Mouse (Mus musculus) CH12.LX (cell line): Measurements from ENCODE around the gene Foxo6.

Source experiments
- BHLHE40 ChIP-seq: IDR thresholded peaks from 2 replicates; pipeline ENCODE4 v1.6.1; 2011; ENCODE audit warnings: mild to moderate bottlenecking, low read depth, low read length, improper control_type of control experiment
- CTCF ChIP-seq, 2 experiments: IDR thresholded peaks in 1 of 2; conservative IDR thresholded peaks in 1 of 2; 2 replicates each; pipeline ENCODE4 v1.5.1; 2011 to 2012; ENCODE audit warnings: low read depth in 2 of 2, low read length in 2 of 2, improper control_type of control experiment in 1 of 2, inconsistent platforms in 1 of 2, mild to moderate bottlenecking in 1 of 2, moderate library complexity in 1 of 2
- E2F4 ChIP-seq: IDR thresholded peaks from 2 replicates; pipeline ENCODE4 v1.6.1; 2011; ENCODE audit warnings: low read depth, low read length, improper control_type of control experiment; ENCODE audit not compliant: insufficient replicate concordance
- ELF1 ChIP-seq: IDR thresholded peaks from 2 replicates; pipeline ENCODE4 v1.6.1; 2014; ENCODE audit warnings: low read depth, mild to moderate bottlenecking, inconsistent platforms, low read length, improper control_type of control experiment
- ETS1 ChIP-seq: conservative IDR thresholded peaks from 2 replicates; pipeline ENCODE4 v1.6.1; 2012; ENCODE audit warnings: low read depth, mild to moderate bottlenecking, inconsistent platforms, low read length, improper control_type of control experiment, moderate library complexity
- HCFC1 ChIP-seq: IDR thresholded peaks from 2 replicates; pipeline ENCODE4 v1.6.1; 2012; ENCODE audit warnings: low read depth, mild to moderate bottlenecking, inconsistent platforms, low read length, improper control_type of control experiment
- NRF1 ChIP-seq: IDR thresholded peaks from 2 replicates; pipeline ENCODE4 v1.6.1; 2014; ENCODE audit warnings: low read depth, mild to moderate bottlenecking, inconsistent platforms, low read length, improper control_type of control experiment, moderate library complexity
- POLR2A ChIP-seq: IDR thresholded peaks from 2 replicates; pipeline ENCODE4 v1.6.1; 2011; ENCODE audit warnings: low read depth, mild to moderate bottlenecking, improper control_type of control experiment, low read length
- POLR2AphosphoS2 ChIP-seq: IDR thresholded peaks from 2 replicates; pipeline ENCODE4 v1.6.1; 2011; ENCODE audit warnings: low read depth, low read length, improper control_type of control experiment
- RAD21 ChIP-seq: IDR thresholded peaks from 2 replicates; pipeline ENCODE4 v1.6.1; 2011; ENCODE audit warnings: low read depth, mild to moderate bottlenecking, low read length, improper control_type of control experiment, moderate library complexity
- TBP ChIP-seq: conservative IDR thresholded peaks from 2 replicates; pipeline ENCODE4 v1.6.1; 2011; ENCODE audit warnings: low read depth, low read length, improper control_type of control experiment
- UBTF ChIP-seq: IDR thresholded peaks from 2 replicates; pipeline ENCODE4 v1.6.1; 2012; ENCODE audit warnings: low read depth, mild to moderate bottlenecking, inconsistent platforms, low read length, improper control_type of control experiment, moderate library complexity
- ZKSCAN1 ChIP-seq: IDR thresholded peaks from 2 replicates; pipeline ENCODE4 v1.6.1; 2012; ENCODE audit warnings: low read depth, inconsistent platforms, low read length, improper control_type of control experiment, borderline replicate concordance
- ZNF384 ChIP-seq: IDR thresholded peaks from 2 replicates; pipeline ENCODE4 v1.6.1; 2012; ENCODE audit warnings: low read depth, low read length, improper control_type of control experiment, inconsistent platforms

DNA sequence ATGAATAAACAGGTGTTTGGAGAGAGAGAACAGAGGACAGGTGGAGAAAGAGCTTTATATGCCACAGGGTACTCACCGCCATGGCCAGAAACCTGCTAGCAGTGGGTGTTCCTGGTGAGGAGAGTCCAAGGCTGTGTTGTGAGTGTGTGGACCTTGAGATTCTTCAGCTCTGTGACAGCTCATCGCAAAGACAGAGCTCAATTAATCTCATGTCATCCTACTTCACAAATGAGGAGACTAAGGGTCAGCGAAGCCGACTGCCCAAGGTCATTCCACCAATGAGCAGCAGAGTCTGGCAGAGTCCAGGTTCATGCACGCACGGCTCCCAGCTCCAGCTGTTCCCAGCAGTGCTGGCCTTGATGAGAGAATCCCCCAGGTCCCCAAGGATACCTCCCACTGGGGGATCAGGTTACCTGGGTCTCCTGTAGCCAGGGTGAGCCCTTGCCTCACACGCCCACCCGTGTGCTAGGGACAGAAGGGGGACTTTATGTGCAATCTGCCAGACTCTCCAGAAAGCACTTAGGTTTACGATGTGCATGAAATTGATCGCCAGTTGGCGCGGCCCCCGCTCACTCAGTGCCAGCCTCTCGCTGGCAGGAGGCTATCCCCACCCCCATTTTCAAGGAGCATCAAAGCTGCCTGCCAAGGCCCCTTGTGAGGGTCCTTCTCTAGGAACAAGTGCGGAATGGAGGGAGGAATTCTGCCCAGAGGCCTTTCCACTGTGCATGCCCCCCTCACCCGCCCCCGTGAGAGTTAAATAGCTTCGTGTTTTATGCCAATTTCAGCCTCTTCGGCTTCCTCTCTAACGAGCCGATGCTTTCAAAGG, 27.6 kb downstream of the Foxo6 start:
- no peak for TF ChIP-seq NRF1
- TF ChIP-seq CTCF (conservative IDR thresholded peaks at IDR 0.05 in 1 of 2, IDR thresholded peaks at IDR 0.05 in 1 of 2; ENCODE audit: low read depth in 2 of 2, low read length in 2 of 2) = no peak
- TF ChIP-seq POLR2A = no peak
- no peak for TF ChIP-seq BHLHE40
- TF ChIP-seq E2F4 = no peak
- TF ChIP-seq ZKSCAN1 = no peak
- no peak for TF ChIP-seq ELF1
- no peak for TF ChIP-seq UBTF
- TF ChIP-seq RAD21 = no peak
- no peak for TF ChIP-seq TBP
- no peak for TF ChIP-seq POLR2AphosphoS2
- TF ChIP-seq ETS1 = no peak
- no peak for TF ChIP-seq ZNF384
- no peak for TF ChIP-seq HCFC1
